Mouse (Mus musculus) forebrain, postnatal 0 days (tissue): ENCODE data around the gene Mms19. TPM values are rescaled to one million over a fixed set of nuclear protein-coding genes. Genes with fewer than 3 reads are reported as not detected.

ENCODE experiments used
- ATAC-seq: fragments of 200-750 bp; cut with Nextera tagmentation; 2 replicates; pipeline ENCODE4 v1.8.0; 2017; ENCODE audit warnings: mild to moderate bottlenecking, moderate library complexity
- DNase-seq: peaks from one replicate; pipeline ENCODE4 v3.0.0-alpha.2; 2015
- H3K27ac ChIP-seq: fragments of 300-500 bp; sonication (generic); 2 replicates; pipeline ENCODE4 v1.5.1; 2014; ENCODE audit warnings: low read depth, mild to moderate bottlenecking, antibody characterized with exemption, low read length, moderate library complexity, mixed read lengths
- H3K27me3 ChIP-seq: fragments of 300-500 bp; sonication (generic); 2 replicates; pipeline ENCODE4 v1.6.1; 2014; ENCODE audit warnings: mild to moderate bottlenecking, low read length, mixed read lengths; ENCODE audit not compliant: insufficient read depth
- H3K36me3 ChIP-seq: fragments of 300-500 bp; sonication (generic); 2 replicates; pipeline ENCODE4 v1.6.1; 2014; ENCODE audit warnings: mild to moderate bottlenecking, moderate library complexity; ENCODE audit not compliant: insufficient read depth
- H3K4me1 ChIP-seq: fragments of 300-500 bp; sonication (generic); 2 replicates; pipeline ENCODE4 v1.6.1; 2014; ENCODE audit warnings: antibody characterized with exemption; ENCODE audit not compliant: insufficient read depth
- H3K4me2 ChIP-seq: fragments of 300-500 bp; sonication (generic); 2 replicates; pipeline ENCODE4 v1.6.1; 2014; ENCODE audit warnings: low read depth, mild to moderate bottlenecking, moderate library complexity
- H3K4me3 ChIP-seq: fragments of 300-500 bp; sonication (generic); 2 replicates; pipeline ENCODE4 v1.5.1; 2014; ENCODE audit warnings: low read depth, low read length, mixed read lengths
- H3K9ac ChIP-seq: fragments of 300-500 bp; sonication (generic); 2 replicates; pipeline ENCODE4 v1.6.1; 2014; ENCODE audit warnings: mild to moderate bottlenecking
- H3K9me3 ChIP-seq: fragments of 300-500 bp; sonication (generic); 2 replicates; pipeline ENCODE4 v1.6.1; 2016; ENCODE audit warnings: low read length
- CTCF ChIP-seq: sonication (generic); IDR thresholded peaks from 2 replicates; pipeline ENCODE4 v1.5.1; 2016; ENCODE audit warnings: antibody characterized with exemption, control low read depth, low read depth
- WGBS: fragments of 180-500 bp; shearing (Covaris S2); extraction: QIAGEN DNeasy Blood & Tissue Kit; methylation state at CpG from one replicate; pipeline ENCODE4 v1.1.7; 2014; 5-methylcytosine and 5-hydroxymethylcytosine counted together
- polyA plus RNA-seq: library from polyadenylated mRNA; unstranded; fragments of >200 nt; fragmentation: Nextera tagmentation; extraction: Ambion mirVana; gene quantifications from 2 replicates; pipeline ENCODE4 v1.2.1, GENCODE M21; 2015
- total RNA-seq: library from RNA; depleted of rRNA; stranded (reverse); fragments of >200 nt; gene quantifications from 2 replicates; pipeline ENCODE4 v1.2.3, GENCODE M21; 2014

Mms19 gene
- total and polyA plus RNA-seq, 2 experiments from 2014 or later, result 25.8 to 66.5 TPM

- WGBS, result 71% methylated on average over 3 of the region's 3 CpGs
- H3K27ac ChIP-seq, result no peak overlapping the region
- H3K36me3 ChIP-seq, result no peaks in the 10 kb centered on the region
- no peak for DNase-seq
- no peaks in the 10 kb centered on the region for H3K4me1 ChIP-seq
- H3K9ac ChIP-seq, result no peak overlapping the region
- ATAC-seq, result no peak
- H3K27me3 ChIP-seq, result no peaks in the 10 kb centered on the region
- H3K4me2 ChIP-seq, result no peak overlapping the region
- no peaks in the 10 kb centered on the region for H3K9me3 ChIP-seq
- TF ChIP-seq CTCF, result no peak
- no peak overlapping the region for H3K4me3 ChIP-seq
Measured at GRCm38 (mm10) chr19:42008586-42008985, 27.6 kb upstream of the Mms19 start.

- Histone ChIP-seq H3K36me3 (no peaks in the 10 kb centered on the region), H3K4me1 (no peaks in the 10 kb centered on the region), H3K9ac (no peak overlapping the region), H3K4me2 (no peak overlapping the region), H3K9me3 (no peaks in the 10 kb centered on the region), H3K4me3 (no peak overlapping the region), H3K27ac (no peak overlapping the region), H3K27me3 (no peaks in the 10 kb centered on the region)
- ATAC-seq, result no peak
- DNase-seq, result no peak
- no peak for TF ChIP-seq CTCF
- WGBS, result 71% methylated on average over 8 of the region's 8 CpGs
Measured at GRCm38 (mm10) chr19:42006568-42006967, 25.6 kb upstream of the Mms19 start.

- Histone ChIP-seq H3K4me3 (no peak overlapping the region), H3K9me3 (no peaks in the 10 kb centered on the region), H3K4me2 (no peak overlapping the region), H3K27ac (no peak overlapping the region), H3K27me3 (no peaks in the 10 kb centered on the region), H3K9ac (no peak overlapping the region), H3K4me1 (no peaks in the 10 kb centered on the region), H3K36me3 (no peaks in the 10 kb centered on the region)
- no peak for TF ChIP-seq CTCF
- ATAC-seq (no peak), DNase-seq (no peak)
- WGBS, result 80% methylated on average over 3 of the region's 3 CpGs
Measured at GRCm38 (mm10) chr19:42005616-42006015, 24.7 kb upstream of the Mms19 start.

- Histone ChIP-seq H3K4me1 (no peaks in the 10 kb centered on the region), H3K9ac (no peak overlapping the region), H3K9me3 (no peaks in the 10 kb centered on the region), H3K36me3 (no peaks in the 10 kb centered on the region), H3K27ac (no peak overlapping the region), H3K4me3 (no peak overlapping the region), H3K4me2 (no peak overlapping the region), H3K27me3 (no peaks in the 10 kb centered on the region)
- TF ChIP-seq CTCF, result no peak
- DNase-seq (no peak), ATAC-seq (no peak)
- WGBS, result 76% methylated on average over 6 of the region's 6 CpGs
Measured at GRCm38 (mm10) chr19:42004258-42004657, 23.3 kb upstream of the Mms19 start.

- no peak overlapping the region for H3K4me2 ChIP-seq
- DNase-seq (no peak), ATAC-seq (no peak)
- H3K9ac ChIP-seq, result no peak overlapping the region
- H3K27ac ChIP-seq, result no peak overlapping the region
- WGBS, result 91% methylated on average over 12 of the region's 12 CpGs
- no peaks in the 10 kb centered on the region for H3K27me3 ChIP-seq
- no peaks in the 10 kb centered on the region for H3K9me3 ChIP-seq
- no peak overlapping the region for H3K4me3 ChIP-seq
- H3K4me1 ChIP-seq, result no peaks in the 10 kb centered on the region
- no peaks in the 10 kb centered on the region for H3K36me3 ChIP-seq
- TF ChIP-seq CTCF, result no peak
Measured at GRCm38 (mm10) chr19:42001253-42001980, 20.5 kb upstream of the Mms19 start.

GRCm38 (mm10) chr19:42000446-42000958 is 19.5 kb upstream of the Mms19 start:
- no peaks in the 10 kb centered on the region for H3K9me3 ChIP-seq
- no peak overlapping the region for H3K4me2 ChIP-seq
- TF ChIP-seq CTCF, result no peak
- DNase-seq (no peak), ATAC-seq (no peak)
- H3K4me1 ChIP-seq, result no peaks in the 10 kb centered on the region
- no peak overlapping the region for H3K9ac ChIP-seq
- H3K36me3 ChIP-seq, result no peaks in the 10 kb centered on the region
- H3K27me3 ChIP-seq, result no peaks in the 10 kb centered on the region
- no peak overlapping the region for H3K27ac ChIP-seq
- WGBS, result 76% methylated on average over 4 of the region's 4 CpGs
- no peak overlapping the region for H3K4me3 ChIP-seq

GRCm38 (mm10) chr19:41999688-42000283 is 18.8 kb upstream of the Mms19 start:
- WGBS, result 92% methylated on average over 4 of the region's 4 CpGs
- DNase-seq, result no peak

More at GRCm38 (mm10) chr19:41999688-42000283, 18.8 kb upstream of the Mms19 start:
- no peaks in the 10 kb centered on the region for H3K27me3 ChIP-seq
- TF ChIP-seq CTCF, result no peak
- no peak overlapping the region for H3K9ac ChIP-seq
- no peaks in the 10 kb centered on the region for H3K36me3 ChIP-seq
- H3K9me3 ChIP-seq, result no peaks in the 10 kb centered on the region
- no peak for ATAC-seq
- H3K27ac ChIP-seq, result no peak overlapping the region
- H3K4me2 ChIP-seq, result no peak overlapping the region
- no peak overlapping the region for H3K4me3 ChIP-seq
- no peaks in the 10 kb centered on the region for H3K4me1 ChIP-seq
